Mouse (Mus musculus) neural tube, embryonic 11.5 days (tissue): ENCODE data around the gene Riok1. TPM values are rescaled to one million over a fixed set of nuclear protein-coding genes. Genes with fewer than 3 reads are reported as not detected.

Experiments used
- ATAC-seq: fragments of 200-750 bp; cut with Nextera tagmentation; 2 replicates; pipeline ENCODE4 v1.8.0; 2017; ENCODE audit warnings: moderate number of reproducible peaks, mild to moderate bottlenecking, moderate TSS enrichment, moderate library complexity; ENCODE audit not compliant: insufficient read depth, low FRiP score, low TSS enrichment
- DNase-seq: peaks from one replicate; pipeline ENCODE4 v3.0.0-alpha.2; 2015; ENCODE audit warnings: low spot score
- H3K27ac ChIP-seq: fragments of 300-500 bp; sonication (generic); 2 replicates; pipeline ENCODE4 v1.5.1; 2014; ENCODE audit warnings: low read depth, mild to moderate bottlenecking, low read length
- H3K27me3 ChIP-seq: fragments of 300-500 bp; sonication (generic); 2 replicates; pipeline ENCODE4 v1.6.1; 2014; ENCODE audit warnings: mild to moderate bottlenecking, low read length, mixed read lengths; ENCODE audit not compliant: control insufficient read depth, insufficient read depth
- H3K36me3 ChIP-seq: fragments of 300-500 bp; sonication (generic); 2 replicates; pipeline ENCODE4 v1.6.1; 2014; ENCODE audit warnings: mild to moderate bottlenecking, low read length, moderate library complexity, mixed read lengths; ENCODE audit not compliant: control insufficient read depth, insufficient read depth
- H3K4me1 ChIP-seq: fragments of 300-500 bp; sonication (generic); 2 replicates; pipeline ENCODE4 v1.6.1; 2014; ENCODE audit warnings: low read length, mixed read lengths; ENCODE audit not compliant: control insufficient read depth, insufficient read depth
- H3K4me2 ChIP-seq: fragments of 300-500 bp; sonication (generic); 2 replicates; pipeline ENCODE4 v1.6.1; 2014; ENCODE audit warnings: low read depth, mild to moderate bottlenecking, moderate library complexity
- H3K4me3 ChIP-seq: fragments of 300-500 bp; sonication (generic); 2 replicates; pipeline ENCODE4 v1.5.1; 2014; ENCODE audit warnings: low read depth, low read length
- H3K9ac ChIP-seq: fragments of 300-500 bp; sonication (generic); 2 replicates; pipeline ENCODE4 v1.6.1; 2014; ENCODE audit warnings: mild to moderate bottlenecking, low read length
- H3K9me3 ChIP-seq: fragments of 300-500 bp; sonication (generic); 2 replicates; pipeline ENCODE4 v1.6.1; 2016; ENCODE audit warnings: low read length; ENCODE audit not compliant: control insufficient read depth
- WGBS: fragments of 180-500 bp; shearing (Covaris S2); extraction: QIAGEN DNeasy Blood & Tissue Kit; methylation state at CpG from one replicate; pipeline ENCODE4 v1.1.7; 2014; 5-methylcytosine and 5-hydroxymethylcytosine counted together
- polyA plus RNA-seq: library from polyadenylated mRNA; unstranded; fragments of >200 nt; fragmentation: Nextera tagmentation; extraction: Ambion mirVana; gene quantifications from 2 replicates; pipeline ENCODE4 v1.2.1, GENCODE M21; 2014

Gene Riok1
- polyA plus RNA-seq, 1 experiment from 2014 or later = 45.1 TPM

DNA sequence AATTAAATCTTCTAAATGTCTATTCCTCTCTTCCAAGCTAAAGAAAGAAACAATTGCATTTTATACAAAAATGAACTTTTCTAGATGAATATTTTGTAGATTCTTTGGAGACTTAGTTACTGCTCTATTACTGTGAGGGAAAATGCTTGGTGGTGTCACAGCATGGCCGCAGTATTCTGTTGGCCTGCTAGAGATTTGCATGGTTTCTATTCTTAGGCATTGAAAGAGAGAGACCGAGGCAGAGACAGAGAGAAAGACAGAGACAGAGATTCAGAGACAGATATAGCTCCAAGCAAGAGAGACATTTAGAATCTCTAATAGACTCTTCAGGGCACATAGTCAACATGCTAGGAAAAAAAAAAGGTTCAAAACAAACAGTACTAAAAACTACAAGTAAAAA, 28.8 kb upstream of the Riok1 start:
- Histone ChIP-seq H3K27ac (no peak overlapping the region), H3K4me2 (no peak overlapping the region), H3K4me3 (no peak overlapping the region), H3K9ac (no peak overlapping the region), H3K4me1 (no peaks in the 10 kb centered on the region), H3K9me3 (no peaks in the 10 kb centered on the region), H3K36me3 (no peaks in the 10 kb centered on the region), H3K27me3 (no peaks in the 10 kb centered on the region)
- WGBS = 99% methylated on average over 2 of the region's 2 CpGs
- no peak for ATAC-seq
- DNase-seq = no peak

DNA sequence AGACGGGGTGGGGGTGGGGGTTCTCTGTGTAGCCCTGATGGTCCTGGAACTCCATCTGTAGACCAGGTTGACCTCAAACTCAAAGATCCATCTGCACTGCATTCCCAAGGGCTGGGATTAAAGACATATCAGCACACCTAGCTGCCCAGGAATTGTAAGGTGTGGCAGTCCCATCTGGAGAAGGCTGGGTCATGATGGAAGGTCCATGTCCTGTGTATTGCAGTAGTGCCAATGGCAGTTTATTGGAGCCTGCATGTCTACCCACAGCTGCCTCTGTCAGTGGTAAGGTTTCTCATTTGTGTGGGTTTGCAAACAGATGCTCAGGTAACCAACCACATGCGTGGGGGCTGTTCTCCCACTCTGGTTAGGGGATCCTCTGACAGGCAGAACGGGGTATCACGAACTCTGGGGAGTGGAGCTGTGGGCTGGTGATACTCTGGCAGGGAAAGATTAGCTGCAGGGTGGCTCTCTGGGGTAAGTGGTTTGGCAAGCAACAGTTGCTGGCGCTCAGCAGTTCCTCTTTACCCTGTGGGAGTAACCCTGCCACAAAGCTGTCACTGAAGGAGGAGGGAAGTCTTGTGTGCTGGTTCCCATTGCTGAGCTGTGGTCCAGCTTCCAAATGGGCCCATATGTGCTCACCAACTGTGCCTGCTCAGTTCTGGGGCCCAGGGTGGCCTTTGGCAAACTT, 26.9 kb upstream of the Riok1 start:
- Histone ChIP-seq H3K9me3 (no peaks in the 10 kb centered on the region), H3K4me1 (no peaks in the 10 kb centered on the region), H3K27ac (no peak overlapping the region), H3K36me3 (no peaks in the 10 kb centered on the region), H3K9ac (no peak overlapping the region), H3K4me2 (no peak overlapping the region), H3K4me3 (no peak overlapping the region), H3K27me3 (no peaks in the 10 kb centered on the region)
- WGBS = 87% methylated on average over 5 of the region's 5 CpGs
- DNase-seq (no peak), ATAC-seq (no peak)

DNA sequence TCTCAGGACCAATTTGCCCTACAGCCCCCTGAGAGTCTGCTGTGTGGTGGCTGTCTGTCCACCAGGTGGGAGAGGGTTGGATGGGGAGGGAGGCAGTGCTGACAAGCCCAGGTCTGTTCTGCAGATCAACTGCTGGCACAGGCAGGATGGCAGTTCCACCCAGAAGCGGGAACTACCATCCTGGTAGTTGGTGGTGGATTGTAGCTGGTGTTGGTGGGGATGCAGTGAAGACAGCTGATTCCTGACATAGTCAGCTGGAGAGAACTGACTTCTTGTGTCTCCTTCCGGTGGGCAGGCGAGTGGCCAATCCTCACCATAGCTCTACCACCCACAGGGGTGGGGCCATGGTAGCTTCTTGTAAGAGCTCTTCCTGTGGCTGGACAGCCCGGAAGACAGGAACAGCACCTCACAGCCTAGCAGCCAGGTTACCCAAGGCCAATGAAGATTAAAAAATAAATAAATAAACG, 26.3 kb upstream of the Riok1 start:
- Histone ChIP-seq H3K4me1 (no peaks in the 10 kb centered on the region), H3K9me3 (no peaks in the 10 kb centered on the region), H3K36me3 (no peaks in the 10 kb centered on the region), H3K27me3 (no peaks in the 10 kb centered on the region), H3K4me3 (no peak overlapping the region), H3K4me2 (no peak overlapping the region), H3K9ac (no peak overlapping the region), H3K27ac (no peak overlapping the region)
- DNase-seq (no peak), ATAC-seq (no peak)
- WGBS = 83% methylated on average over 5 of the region's 5 CpGs

DNA sequence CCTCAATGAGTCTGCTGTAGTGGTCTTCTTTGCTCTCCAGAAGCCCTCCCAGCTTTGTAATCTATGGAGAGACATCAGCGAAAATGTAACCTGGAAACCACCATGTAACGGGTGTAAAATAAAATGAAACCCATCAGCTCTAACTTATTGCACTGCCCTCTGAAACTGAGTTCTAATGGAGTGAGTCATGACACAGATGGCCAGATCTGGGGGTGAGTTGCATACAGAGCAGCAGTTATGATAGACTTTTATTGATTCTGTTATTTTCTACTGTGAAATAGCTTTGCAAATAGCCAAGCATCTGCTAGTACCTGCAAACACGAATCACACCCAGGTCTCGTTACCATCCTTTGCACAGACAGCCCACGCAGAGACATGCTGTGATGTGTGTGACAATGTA, 24.4 kb upstream of the Riok1 start:
- no peaks in the 10 kb centered on the region for H3K27me3 ChIP-seq
- H3K27ac ChIP-seq = no peak overlapping the region
- ATAC-seq (no peak), DNase-seq (no peak)
- no peaks in the 10 kb centered on the region for H3K4me1 ChIP-seq
- H3K9ac ChIP-seq = no peak overlapping the region
- 90% methylated on average over 5 of the region's 5 CpGs for WGBS
- no peaks in the 10 kb centered on the region for H3K36me3 ChIP-seq
- no peaks in the 10 kb centered on the region for H3K9me3 ChIP-seq
- no peak overlapping the region for H3K4me2 ChIP-seq
- H3K4me3 ChIP-seq = no peak overlapping the region

DNA sequence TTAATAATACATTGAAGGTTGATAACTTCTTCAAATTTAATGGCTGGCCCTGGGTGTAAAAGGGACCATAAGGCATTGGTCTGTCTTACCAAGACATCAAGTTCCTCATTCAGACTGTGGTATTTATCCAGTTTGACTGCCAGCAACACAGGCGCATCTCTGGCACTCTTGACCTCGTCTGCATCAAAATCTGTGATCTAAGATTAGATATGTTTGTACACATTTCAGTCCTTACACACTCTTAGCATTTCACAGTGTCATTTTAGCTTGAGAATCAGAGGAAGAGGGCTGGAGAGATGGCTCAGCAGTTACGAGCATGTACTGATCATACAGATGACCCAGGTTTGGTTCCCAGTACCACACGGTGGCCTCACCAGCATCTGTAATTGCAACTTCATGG, 21.2 kb upstream of the Riok1 start:
- Histone ChIP-seq H3K4me2 (no peak overlapping the region), H3K9ac (no peak overlapping the region), H3K4me3 (no peak overlapping the region), H3K27me3 (no peaks in the 10 kb centered on the region), H3K36me3 (no peaks in the 10 kb centered on the region), H3K4me1 (no peaks in the 10 kb centered on the region), H3K27ac (no peak overlapping the region), H3K9me3 (no peaks in the 10 kb centered on the region)
- DNase-seq (no peak), ATAC-seq (no peak)
- WGBS = 91% methylated on average over 4 of the region's 4 CpGs

DNA sequence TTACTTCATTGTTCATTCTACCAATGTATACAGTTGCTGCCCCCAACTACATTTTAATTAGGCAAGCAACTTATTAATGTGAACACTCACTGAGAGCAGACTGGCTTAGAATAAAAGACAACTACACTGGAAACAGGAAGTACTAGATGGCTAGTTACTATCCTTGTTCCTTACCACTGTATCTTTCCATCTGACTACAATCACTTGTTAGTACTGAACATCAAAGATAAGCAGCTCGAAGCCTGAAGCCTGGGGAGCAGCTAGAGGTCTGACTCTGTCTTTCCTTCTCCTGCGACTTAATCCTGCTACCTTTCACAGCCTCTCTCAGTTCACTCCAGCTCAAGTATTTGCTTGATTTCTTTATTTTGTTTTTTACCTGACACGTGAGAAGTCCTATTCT, 18.0 kb upstream of the Riok1 start:
- Histone ChIP-seq H3K4me2 (no peak overlapping the region), H3K9ac (no peak overlapping the region), H3K27ac (no peak overlapping the region), H3K4me1 (no peaks in the 10 kb centered on the region), H3K4me3 (no peak overlapping the region), H3K27me3 (no peaks in the 10 kb centered on the region), H3K36me3 (no peaks in the 10 kb centered on the region), H3K9me3 (no peaks in the 10 kb centered on the region)
- WGBS = 74% methylated on average over 3 of the region's 3 CpGs
- ATAC-seq (no peak), DNase-seq (no peak)

DNA sequence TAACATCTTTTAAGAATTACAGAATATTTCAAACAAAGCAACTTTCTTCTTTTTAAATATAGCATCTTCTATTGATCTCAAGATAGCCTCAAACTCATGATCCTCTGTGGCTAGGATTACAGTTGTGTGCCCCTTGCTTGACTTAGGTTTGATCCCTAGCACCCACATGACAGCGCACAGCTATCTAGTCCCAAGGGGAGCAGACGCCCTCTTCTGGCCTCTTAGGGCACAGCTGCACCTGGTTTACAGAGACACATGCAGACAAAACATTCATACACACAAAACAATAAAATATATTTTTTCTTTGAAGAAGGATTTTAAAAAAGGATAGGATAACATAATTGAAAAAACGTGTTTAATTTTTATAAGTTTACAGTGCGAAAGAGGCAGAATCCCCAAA, 10.9 kb upstream of the Riok1 start:
- Histone ChIP-seq H3K4me2 (no peak overlapping the region), H3K27me3 (no peaks in the 10 kb centered on the region), H3K36me3 (no peaks in the 10 kb centered on the region), H3K27ac (no peak overlapping the region), H3K4me1 (no peaks in the 10 kb centered on the region), H3K9me3 (no peaks in the 10 kb centered on the region), H3K9ac (no peak overlapping the region), H3K4me3 (no peak overlapping the region)
- ATAC-seq = no peak
- WGBS = 42% methylated on average over 4 of the region's 4 CpGs
- no peak for DNase-seq

DNA sequence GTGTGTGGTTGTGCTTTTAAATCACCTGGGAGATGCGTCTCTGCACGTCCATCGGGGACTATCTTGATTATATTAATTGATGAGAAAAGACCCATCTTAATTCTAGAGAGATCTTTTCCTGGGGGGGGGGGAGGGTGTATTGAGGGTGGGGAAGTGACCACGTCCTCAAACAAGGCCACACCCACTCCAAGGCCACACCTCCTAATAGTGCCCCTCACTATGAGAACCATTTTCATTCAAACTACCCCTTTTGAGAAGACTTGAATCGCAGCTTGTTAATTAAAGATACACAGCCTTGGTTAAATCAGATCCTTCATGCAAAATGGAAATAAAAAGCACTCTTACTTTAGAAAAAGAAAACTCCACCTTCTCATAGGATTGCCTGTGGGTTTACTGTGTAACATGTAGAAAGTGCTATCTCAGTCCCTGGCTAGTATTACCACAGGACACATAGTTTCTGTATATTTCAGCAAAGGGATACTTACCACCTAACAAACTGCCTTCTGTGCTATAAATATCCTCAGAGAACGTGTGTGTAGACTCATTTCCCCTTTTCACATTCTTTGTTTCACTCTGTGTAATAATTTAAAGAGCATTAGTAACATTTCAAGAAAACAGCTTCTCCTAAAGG, 9.1 kb upstream of the Riok1 start:
- no peak for DNase-seq
- no peaks in the 10 kb centered on the region for H3K36me3 ChIP-seq
- 67% methylated on average over 6 of the region's 6 CpGs for WGBS
- no peak overlapping the region for H3K9ac ChIP-seq
- no peak overlapping the region for H3K4me3 ChIP-seq
- ATAC-seq = no peak
- no peak overlapping the region for H3K4me2 ChIP-seq
- no peaks in the 10 kb centered on the region for H3K4me1 ChIP-seq
- no peaks in the 10 kb centered on the region for H3K9me3 ChIP-seq
- H3K27me3 ChIP-seq = no peaks in the 10 kb centered on the region
- no peak overlapping the region for H3K27ac ChIP-seq

DNA sequence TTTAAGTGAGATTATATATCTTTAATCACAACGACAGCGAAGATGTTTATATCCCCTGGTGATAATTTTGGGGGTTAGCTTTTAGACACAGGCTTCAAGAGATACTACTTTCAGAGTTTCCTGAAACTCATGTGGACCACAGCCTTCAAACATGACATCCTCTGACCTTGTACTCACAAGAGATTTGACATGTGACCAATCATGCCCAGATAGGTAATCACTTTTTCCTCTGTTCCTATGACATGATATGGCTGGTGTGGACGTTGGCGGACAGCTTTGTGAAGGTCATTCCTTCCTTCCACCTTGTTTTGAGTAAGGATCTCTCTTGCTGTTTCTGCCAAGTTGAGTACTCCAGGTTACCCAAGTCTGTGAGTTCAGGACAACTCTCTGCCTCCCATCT, 8.4 kb upstream of the Riok1 start:
- Histone ChIP-seq H3K9ac (no peak overlapping the region), H3K4me3 (no peak overlapping the region), H3K4me1 (no peaks in the 10 kb centered on the region), H3K4me2 (no peak overlapping the region), H3K27me3 (no peaks in the 10 kb centered on the region), H3K9me3 (no peaks in the 10 kb centered on the region), H3K27ac (no peak overlapping the region), H3K36me3 (no peaks in the 10 kb centered on the region)
- ATAC-seq (no peak), DNase-seq (no peak)
- WGBS = 88% methylated on average over 4 of the region's 4 CpGs
